Mouse (Mus musculus) CD4-positive, CD25-positive, alpha-beta regulatory T cell, adult 2 months (primary cell): ENCODE measurements around the gene Slc25a25.
A peak's percentile ranks its signal among the peaks of the same experiment; 100 is the strongest.

ENCODE experiments used
- DNase-seq: peaks from one replicate; pipeline ENCODE4 v3.0.0-alpha.2; 2012; ENCODE audit warnings: low read depth, low spot score

The Slc25a25 gene

DNA sequence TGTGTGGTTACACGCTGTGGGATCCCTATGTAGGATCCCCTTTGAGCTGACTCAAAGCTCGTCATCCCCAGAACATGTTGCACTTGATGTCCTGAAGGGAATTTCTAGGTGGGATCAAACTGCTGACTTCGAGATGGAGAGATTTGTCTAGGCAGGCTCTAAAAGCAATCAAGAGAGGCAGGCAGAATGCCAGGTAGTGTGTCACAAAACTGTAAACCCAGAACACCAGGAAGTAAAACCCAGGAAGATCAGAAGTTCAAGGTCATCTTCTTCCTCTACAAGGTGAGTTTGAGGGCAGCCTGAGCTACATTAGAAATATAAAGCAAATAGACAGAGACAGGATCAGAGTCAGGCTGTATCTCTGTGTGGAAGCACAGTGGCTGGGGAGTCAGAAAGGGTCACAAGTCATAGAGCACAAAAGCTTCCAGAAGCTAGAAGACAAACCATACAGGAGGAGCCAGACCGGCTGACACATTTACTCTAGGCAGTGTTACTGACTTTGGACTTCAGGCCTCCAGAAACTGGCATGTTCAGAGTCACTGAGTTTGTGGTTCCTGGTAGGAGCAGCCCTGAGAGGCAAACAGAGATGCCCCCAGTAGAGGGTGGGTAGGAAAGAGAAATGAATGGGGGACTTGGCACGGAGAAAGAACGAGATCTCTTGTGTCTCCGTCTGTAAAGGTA is 44.0 kb downstream of the Slc25a25 start:
- DNase-seq: no peak

DNA sequence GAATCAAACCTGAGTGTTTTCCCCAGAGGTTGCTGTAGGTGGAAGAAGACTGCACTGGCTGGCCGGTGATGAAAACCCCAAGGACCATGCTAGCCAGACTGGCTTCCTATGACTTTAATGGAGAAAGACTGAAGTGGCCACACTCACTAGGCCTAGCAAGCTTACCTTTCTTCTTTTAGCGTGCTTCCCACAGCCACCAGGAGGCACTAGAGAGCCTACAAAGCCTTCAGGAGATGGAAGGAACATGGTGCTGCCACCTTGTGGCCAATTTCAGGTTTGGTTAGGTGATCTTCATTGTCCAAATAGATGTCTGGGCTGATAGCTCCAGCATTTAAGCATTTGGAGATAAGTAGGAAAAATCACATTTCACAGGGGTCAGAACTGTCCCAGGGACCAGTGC is 46.6 kb downstream of the Slc25a25 start:
- peak; percentile 99 for DNase-seq

DNA sequence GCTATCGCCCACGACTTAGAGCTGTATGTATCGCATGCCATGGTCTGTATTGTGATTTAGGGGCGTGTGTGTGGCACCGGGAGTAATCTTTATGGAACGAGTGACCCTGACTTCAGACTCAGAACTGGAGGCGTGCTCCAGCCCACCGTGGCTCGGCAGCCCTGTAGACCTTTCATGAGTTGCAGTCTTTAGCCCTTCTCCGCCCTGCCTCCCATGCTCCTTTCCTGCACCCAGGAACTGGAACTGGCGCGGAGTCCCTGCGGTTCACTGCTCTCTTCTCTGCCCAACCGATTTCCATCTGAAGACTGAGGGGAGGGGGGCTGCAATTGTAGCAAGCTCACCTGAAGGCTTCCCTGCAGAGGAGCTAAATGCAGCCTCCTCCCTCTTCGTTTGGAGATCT is 54.5 kb downstream of the Slc25a25 start:
- no peak for DNase-seq

DNA sequence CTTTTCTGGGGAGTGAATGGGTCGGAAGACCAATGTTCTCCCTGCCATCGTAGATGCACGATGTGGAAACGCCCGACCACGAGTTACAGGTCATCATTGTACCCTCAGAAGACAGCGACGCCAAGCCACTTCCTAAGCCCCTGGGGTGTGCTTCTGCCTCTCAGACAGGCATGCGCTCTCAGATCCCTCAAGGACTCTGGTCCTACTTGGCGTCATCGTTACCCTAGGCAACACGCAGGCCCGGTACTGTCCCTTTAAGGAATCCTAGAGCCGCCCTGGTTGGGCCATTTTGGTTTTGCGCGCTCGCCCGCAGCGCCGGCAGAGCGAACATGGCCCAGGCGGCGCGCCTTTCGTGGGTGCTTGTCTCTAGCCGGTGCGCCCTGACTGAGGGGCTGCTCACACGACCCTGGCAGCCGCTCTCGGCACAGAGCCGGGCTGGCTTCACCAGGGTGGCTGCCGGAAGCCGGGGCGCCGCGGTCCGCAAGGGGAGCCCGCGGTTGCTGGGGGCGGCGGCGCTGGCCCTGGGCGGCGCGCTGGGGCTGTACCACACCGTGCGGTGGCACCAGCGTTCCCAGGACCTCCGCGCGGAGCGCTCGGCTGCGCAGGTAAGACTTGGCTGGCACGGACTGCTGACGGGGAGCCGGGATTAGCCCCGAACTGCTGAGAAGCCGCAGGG is 55.2 kb downstream of the Slc25a25 start:
- peak; percentile 92 for DNase-seq

DNA sequence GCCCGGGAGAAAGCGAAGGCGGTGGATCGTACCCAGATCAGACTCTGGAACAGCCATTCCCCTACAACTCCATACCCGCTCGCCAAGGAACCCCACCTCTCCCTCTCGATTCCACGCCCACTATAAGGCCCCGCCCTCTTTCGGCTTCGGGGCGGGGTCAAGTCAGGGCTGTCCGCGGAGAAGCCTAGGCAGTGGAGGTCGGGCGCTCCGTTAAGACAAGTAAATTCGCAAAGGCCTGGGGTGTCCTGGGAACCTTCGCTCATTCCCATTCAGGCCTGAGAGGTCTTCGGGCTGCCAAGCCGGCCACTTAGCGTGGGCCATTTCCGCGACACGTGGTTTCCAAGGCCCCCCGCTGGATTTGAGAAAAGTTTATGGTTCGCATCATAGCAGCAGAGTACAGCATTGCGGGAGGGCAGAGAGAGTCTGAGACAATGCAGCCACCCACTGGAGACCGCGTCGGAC is 55.7 kb downstream of the Slc25a25 start, which contains the start of gene Ptges2:
TSS of gene Ptges2 (plus strand) at position 413 of the 462 bp plus-strand sequence.
- DNase-seq: peak; percentile 91

DNA sequence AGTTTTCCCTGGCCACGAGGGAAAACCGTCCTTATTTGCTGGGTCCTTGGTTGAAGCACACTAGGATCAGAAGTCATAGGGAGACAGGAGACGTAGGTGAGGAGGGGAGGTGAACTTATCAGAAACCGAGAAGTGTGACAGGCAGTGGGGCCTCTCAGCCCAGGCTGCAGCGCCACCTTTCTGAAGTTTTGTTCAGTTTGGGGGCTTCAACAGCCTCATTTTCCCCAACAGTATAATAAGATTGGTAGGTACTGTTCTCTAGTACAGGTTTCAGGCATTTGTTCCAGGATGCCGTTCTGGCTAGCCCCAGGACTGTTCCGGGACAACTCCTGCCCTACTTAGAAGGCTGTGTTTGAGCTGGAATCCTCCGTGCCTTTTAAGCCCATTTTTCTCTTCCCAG is 56.3 kb downstream of the Slc25a25 start:
- DNase-seq: peak; percentile 35

DNA sequence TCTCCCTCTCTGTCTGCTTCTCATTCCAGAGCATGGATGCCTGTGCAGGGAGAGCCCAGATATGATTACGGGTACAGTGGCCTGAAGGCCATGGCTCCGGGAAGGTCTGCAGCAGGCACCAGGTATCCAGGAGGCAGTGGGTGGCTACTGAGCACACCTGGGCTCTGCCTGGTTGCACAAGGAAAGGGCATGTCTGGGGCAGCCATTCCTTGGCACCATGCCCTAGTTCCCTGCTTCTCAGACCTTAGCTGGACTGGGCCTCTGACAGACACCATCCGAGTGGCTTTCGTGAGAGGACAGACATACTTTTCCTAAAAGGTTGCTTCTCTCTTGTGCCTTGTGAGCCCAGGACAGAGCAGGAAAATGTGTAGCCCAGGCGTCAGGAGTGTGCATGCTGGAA is 59.2 kb downstream of the Slc25a25 start:
- no peak for DNase-seq

DNA sequence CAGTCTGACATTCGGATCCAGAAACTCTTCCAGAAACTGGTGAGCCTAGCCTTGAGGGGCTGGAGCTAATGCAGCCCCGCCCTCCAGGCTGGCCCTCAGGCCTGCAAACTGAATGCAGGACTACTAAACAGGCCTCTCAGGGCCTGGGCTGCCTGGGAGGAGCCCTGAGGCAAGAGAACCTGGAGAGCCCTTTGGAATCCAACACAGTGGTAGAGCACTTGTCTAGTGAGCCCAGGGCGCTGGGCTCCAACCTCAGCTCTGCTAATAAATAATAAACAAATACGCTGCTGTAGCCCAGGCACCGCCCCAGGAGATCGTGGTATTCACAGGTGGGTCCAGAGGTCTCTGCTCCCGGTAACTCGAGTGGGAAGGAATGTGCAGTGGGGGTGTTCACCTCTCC is 60.4 kb downstream of the Slc25a25 start:
- no peak for DNase-seq

DNA sequence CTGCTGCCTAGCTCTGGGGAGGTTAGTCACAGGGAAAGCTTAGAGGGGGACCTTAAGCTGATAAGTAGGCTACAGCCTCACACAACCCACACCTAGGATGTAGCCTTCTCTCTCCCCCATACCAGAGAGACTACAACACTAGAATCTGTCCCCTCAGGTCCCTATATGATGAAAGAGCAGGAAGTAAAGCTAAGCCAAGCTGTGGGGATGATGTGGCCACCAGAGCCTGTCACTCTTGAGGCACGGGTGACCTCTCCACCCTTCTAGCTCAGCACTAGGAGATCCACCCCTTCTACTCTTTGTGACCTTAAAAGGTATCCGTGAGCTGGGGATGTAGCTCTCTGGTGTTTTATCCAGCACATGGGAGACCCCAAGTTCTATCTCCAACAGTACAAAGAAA is 62.1 kb downstream of the Slc25a25 start:
- DNase-seq: no peak

DNA sequence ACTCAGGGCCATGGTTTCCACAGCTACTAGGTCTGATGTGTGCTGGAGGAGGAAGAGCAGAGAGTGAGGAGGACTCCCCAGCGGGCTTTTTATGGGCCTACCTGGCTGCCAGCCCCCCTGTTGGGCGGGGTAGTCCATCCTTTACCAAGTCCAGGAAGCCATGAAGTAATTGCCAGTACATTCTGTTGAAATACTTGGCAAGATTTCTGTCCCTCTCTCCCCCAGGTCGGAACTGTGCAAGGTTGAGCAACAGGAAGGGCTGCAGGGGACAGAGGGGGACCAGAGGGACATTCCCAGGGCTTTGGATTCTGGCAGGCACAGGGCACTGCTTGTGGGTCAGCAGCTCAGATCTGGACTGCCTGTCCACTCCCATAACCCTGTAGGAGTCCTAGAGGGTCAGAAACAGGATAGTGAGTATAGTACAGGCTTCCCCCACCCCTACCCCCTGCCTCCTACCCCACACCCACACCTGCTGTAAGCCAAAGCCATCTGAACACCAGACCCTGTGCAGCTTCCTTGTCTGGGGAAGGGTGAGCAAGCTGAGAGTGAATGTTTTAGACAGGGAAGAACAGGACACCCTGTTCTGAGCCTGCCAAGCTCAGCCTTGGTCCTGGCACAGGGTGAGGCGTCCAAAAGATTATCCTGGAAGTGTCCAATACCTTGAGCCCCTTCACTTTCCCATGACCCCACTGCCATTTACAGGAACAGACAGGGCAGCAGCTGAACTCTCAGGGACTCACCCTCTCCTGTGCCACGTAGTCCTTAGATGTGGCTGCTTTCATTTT is 63.3 kb downstream of the Slc25a25 start, which contains the start of gene Lcn2:
TSS of gene Lcn2 (minus strand) at position 547 of the 785 bp plus-strand sequence.
- no peak for DNase-seq

DNA sequence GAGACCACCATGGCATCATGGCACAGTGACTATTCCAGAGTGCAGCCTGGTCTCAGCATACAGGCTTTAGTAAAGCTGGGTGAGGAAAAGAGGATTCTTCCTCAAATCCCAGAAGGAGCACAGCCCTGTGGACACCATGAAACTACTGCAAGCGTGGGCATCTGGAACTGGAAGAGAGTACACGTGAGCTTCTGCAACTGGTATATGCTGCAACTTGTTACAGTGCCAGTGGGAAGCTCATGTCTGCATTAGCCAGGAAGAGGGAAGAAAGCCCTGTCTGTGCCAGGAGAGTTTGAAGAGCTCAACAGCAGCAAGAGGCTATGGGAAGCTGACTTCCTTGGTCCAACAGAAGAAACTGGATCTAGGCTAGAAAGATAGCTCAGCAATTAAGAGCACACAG is 68.6 kb downstream of the Slc25a25 start:
- DNase-seq: no peak

DNA sequence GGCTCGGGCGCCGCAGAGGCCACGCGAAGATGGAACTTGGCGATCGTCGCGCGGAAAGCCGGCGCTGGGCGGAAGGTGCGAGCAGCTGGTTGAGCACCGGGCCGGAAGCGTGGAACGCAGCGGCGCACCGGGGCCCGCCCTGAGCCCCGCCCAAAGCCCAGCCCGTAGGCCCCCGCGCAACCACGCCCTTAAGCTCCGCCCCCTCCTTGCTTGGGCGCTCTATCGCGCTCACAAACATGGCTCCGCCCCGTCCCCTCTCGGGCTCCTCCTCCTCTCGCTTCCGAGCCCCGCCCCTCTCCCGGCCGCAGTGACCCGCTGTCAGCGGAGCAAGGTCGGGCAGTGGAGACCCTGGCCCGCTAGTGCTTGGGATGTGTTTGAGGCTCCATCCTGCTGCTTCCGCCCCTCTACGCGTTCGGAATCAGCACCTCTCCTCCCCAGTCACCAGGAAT is 69.4 kb downstream of the Slc25a25 start, which contains the start of gene 1110008P14Rik:
TSS of gene 1110008P14Rik (minus strand) at position 164 of the 449 bp plus-strand sequence.
- peak; percentile 98 for DNase-seq

DNA sequence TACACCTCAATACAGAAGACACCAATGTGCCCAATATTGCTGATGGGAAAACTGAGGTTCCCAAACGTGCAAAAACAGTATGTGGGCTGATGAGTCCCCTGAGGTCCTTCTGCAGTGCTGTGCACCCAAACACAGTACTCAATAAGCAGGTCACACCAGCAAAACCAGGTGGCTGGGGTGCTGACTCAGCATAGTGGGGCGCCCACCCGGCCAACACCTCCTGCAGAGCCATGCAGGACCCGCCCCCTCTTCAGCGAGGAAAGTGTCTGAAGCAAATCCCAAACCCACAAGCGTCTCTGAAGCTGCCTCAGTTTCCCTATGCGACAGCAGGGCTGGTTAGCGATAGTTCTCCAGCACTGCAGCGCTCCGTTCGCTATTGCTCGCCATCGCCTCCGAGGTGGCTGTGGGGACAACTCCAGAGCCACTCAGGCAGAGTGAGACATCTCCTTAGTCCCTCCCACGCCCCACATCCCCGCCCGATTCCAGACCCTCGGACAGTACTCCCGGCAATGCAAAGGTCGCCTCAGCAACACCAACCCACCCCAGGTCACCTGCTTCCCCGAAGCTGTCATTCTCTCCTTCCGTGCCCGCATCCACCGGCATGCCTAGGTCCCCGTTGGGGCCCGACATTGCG is 70.0 kb downstream of the Slc25a25 start:
- no peak for DNase-seq

DNA sequence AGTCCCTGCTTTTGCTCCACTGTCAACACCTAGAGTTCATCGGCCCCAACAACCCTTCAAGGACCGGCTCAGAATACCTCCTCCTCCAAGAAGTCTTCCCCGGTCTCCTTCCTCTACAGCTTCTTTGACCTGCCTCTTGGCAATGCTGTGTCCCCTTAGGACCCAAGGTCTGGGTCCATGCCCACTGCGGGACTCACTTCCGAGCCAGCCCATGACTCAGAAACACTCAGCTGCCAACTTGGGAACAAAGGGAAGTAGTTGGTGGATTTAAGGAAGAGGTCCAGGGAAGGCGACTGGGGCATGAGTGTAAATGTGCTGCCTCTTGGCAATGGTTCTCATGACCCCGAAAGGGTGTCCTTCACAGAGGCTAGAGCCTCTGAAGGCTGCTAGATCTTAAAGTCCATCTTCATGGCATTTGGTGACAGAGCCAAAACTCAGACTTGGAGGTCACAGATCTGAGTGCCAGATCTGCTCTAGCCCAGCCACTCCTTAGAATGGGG is 71.2 kb downstream of the Slc25a25 start:
- no peak for DNase-seq

DNA sequence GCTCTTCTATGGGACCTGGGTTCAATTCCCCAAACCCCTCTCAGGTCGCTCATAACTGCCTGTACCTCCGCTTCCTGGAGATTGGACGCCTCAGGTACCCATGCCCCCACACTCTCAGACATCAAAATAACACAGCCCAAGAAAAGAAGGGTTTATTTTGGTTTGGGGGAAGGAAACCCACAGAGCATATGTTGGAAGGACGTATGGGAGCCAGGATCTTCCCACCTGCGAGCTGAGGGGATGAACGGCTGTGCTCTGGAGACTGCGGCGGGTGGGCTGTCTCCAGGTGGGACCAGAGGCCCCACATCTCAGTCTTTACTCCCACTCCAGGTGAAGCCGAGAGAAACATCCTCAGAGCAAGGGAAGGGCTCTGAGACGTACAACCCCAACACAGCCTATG is 74.3 kb downstream of the Slc25a25 start:
- no peak for DNase-seq

DNA sequence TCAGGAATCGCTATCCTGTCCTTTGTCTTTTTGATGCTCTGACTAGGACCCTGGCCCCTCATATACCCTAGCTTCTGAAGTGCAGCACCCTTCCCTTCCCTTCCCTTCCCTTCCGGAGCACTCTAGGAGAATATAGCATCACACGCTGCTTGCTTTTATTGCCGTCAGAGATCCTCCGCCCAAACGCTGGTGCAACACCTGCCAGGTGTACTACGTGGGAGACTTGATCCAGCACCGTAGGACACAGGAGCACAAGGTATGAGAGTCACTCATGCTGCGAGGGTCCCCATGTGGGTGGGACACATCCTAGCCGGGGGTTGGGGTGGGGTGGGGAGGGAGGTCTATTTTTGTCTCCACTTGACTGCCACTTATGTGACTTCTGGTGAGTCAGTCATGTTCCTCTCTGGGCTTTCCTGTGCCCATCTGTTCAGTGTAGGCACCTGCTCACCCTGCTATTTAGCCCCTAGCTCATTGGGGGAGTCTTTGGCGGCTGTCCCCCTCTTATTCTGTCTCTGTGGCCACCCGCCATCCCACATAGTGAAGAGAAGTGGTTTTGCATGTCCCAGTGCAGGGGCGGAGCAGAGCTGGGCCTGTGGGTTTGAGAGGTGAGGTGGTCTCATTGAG is 75.8 kb downstream of the Slc25a25 start:
- no peak for DNase-seq

DNA sequence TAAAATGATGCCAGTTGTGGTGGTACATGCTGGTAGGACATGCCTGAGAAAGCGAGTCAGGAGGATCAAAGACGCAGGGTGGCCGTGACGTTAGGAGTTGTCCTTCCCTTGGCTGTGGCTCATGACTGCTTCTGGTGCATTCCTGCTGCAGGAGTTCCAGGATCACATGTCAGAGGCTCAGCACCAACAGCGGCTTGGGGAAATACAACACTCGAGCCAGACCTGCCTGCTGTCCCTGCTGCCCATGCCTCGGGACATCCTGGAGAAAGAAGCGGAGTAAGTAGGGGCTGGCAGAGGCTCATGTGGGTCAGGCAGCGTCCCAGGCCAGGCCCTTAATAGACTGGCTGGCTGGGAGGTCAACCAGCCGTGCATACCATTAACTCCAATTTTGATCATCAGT is 77.1 kb downstream of the Slc25a25 start:
- no peak for DNase-seq

DNA sequence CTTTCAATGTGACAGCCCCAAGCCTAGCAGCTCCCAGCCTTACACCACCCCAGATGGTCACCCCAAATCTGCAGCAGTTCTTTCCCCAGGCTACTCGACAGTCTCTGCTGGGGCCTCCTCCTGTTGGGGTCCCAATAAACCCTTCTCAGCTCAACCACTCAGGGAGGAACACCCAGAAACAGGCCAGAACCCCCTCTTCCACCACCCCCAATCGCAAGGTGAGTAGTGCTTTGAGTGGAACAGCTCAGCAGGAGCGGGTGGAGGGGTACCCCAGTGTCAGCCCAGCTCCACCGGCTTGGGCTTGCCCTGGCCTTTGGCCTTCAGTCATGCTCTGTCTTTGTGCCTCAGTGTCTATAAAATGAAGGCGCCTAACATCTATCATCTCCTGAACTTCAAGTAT is 83.9 kb downstream of the Slc25a25 start:
- DNase-seq: no peak
